In the genomic region with DNA sequence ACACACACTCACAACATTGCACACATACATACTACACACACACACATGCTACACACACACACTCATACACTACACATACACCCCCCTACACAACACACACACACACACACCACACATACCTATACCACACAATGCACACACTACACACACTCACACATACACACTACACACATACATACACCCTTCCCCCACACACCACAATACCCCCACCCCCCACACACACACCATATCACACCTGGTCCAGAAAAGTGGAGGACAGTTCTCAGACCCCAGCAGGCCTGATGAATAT, we compare ENCODE assay signal across 8 mouse cellular contexts. TPM values are rescaled to one million over a fixed set of nuclear protein-coding genes. Genes with fewer than 3 reads are reported as not detected.
DNase-seq lines count a peak whose midpoint lies in the region; ATAC-seq lines count a peak whose summit lies in the region.
"Had no signal": no experiment of that assay in that cellular context is flagged by ENCODE, and none has a peak within 500 bp of the region (broad histone marks: within the 10 kb centered on the region; RNA-seq: fewer than 3 reads in every experiment).

No protein-coding gene starts in this region.

- peak; percentile 57; the same call in 1 of the 2 replicates for ATAC-seq in hindbrain, embryonic 13.5 days (ENCODE audit: low FRiP score)
- peak; percentile 9; the same call in 1 of the 2 replicates for ATAC-seq in midbrain, embryonic 11.5 days (ENCODE audit: low FRiP score)
- ATAC-seq in midbrain, embryonic 15.5 days (replicated peaks) = no peak; the same call in 1 of the 2 replicates
- ATAC-seq in limb, embryonic 15.5 days (ENCODE audit: insufficient number of reproducible peaks, low FRiP score, low TSS enrichment, low read depth) = 0 out of 2 replicates have a peak, but pooled peaks have one; percentile 16
- ATAC-seq in stomach, embryonic 16.5 days (ENCODE audit: insufficient read depth, low FRiP score) = peak; percentile 34; the same call in 1 of the 2 replicates

- no peak overlapping the region for H3K27ac ChIP-seq in hindbrain, embryonic 13.5 days
- H3K27ac ChIP-seq in hindbrain, embryonic 10.5 days = no peak overlapping the region
- no peak overlapping the region for H3K27ac ChIP-seq in midbrain, embryonic 11.5 days (ENCODE audit: low read depth, low read length)
- H3K27ac ChIP-seq in midbrain, embryonic 15.5 days = no peak overlapping the region
- peak overlapping the region; percentile 60; the same call in 1 of the 2 replicates for H3K27ac ChIP-seq in limb, embryonic 15.5 days
- no peak overlapping the region for H3K27ac ChIP-seq in stomach, embryonic 16.5 days (ENCODE audit: low read length)

- no peak overlapping the region for H3K4me2 ChIP-seq in hindbrain, embryonic 13.5 days
- H3K4me2 ChIP-seq in midbrain, embryonic 11.5 days = no peak overlapping the region
- H3K4me2 ChIP-seq in midbrain, embryonic 15.5 days = no peak overlapping the region
- no peak overlapping the region for H3K4me2 ChIP-seq in limb, embryonic 15.5 days
- H3K4me2 ChIP-seq in stomach, embryonic 16.5 days (ENCODE audit: low read depth, low read length) = no peak overlapping the region

- no peak for DNase-seq in hindbrain, embryonic 10.5 days (ENCODE audit: low spot score)
- no peak for DNase-seq in midbrain, embryonic 11.5 days (ENCODE audit: low spot score, missing footprints)
- no peak for DNase-seq in right cerebral cortex, postnatal 14 days

- H3K27me3 ChIP-seq in hindbrain, embryonic 13.5 days = no peaks in the 10 kb centered on the region
- no peaks in the 10 kb centered on the region for H3K27me3 ChIP-seq in hindbrain, embryonic 10.5 days (ENCODE audit: insufficient read depth, poor library complexity, severe bottlenecking)
- no peaks in the 10 kb centered on the region for H3K27me3 ChIP-seq in midbrain, embryonic 11.5 days (ENCODE audit: control insufficient read depth, insufficient read depth, low read length)
- H3K27me3 ChIP-seq in midbrain, embryonic 15.5 days (replicated peaks) = no peaks in the 10 kb centered on the region
- no peaks in the 10 kb centered on the region for H3K27me3 ChIP-seq in limb, embryonic 15.5 days
- H3K27me3 ChIP-seq in stomach, embryonic 16.5 days (ENCODE audit: control insufficient read depth, insufficient read depth, low read length) = no peaks in the 10 kb centered on the region

- H3K9me3 ChIP-seq in hindbrain, embryonic 13.5 days = no peaks in the 10 kb centered on the region
- no peaks in the 10 kb centered on the region for H3K9me3 ChIP-seq in hindbrain, embryonic 10.5 days
- H3K9me3 ChIP-seq in midbrain, embryonic 11.5 days (ENCODE audit: control insufficient read depth, low read length) = no peaks in the 10 kb centered on the region
- H3K9me3 ChIP-seq in midbrain, embryonic 15.5 days = no peaks in the 10 kb centered on the region
- H3K9me3 ChIP-seq in limb, embryonic 15.5 days = no peaks in the 10 kb centered on the region
- no peaks in the 10 kb centered on the region for H3K9me3 ChIP-seq in stomach, embryonic 16.5 days (replicated peaks; ENCODE audit: control insufficient read depth, low read length)

- no peaks in the 10 kb centered on the region for H3K36me3 ChIP-seq in hindbrain, embryonic 13.5 days
- no peaks in the 10 kb centered on the region for H3K36me3 ChIP-seq in hindbrain, embryonic 10.5 days
- no peaks in the 10 kb centered on the region for H3K36me3 ChIP-seq in midbrain, embryonic 11.5 days (ENCODE audit: control insufficient read depth, insufficient read depth, low read length)
- H3K36me3 ChIP-seq in midbrain, embryonic 15.5 days (replicated peaks) = no peaks in the 10 kb centered on the region
- no peaks in the 10 kb centered on the region for H3K36me3 ChIP-seq in limb, embryonic 15.5 days
- H3K36me3 ChIP-seq in stomach, embryonic 16.5 days (ENCODE audit: control insufficient read depth, insufficient read depth, low read length) = no peaks in the 10 kb centered on the region

- H3K4me3 ChIP-seq in hindbrain, embryonic 13.5 days = no peak overlapping the region
- H3K4me3 ChIP-seq in hindbrain, embryonic 10.5 days = no peak overlapping the region
- H3K4me3 ChIP-seq in midbrain, embryonic 11.5 days (ENCODE audit: low read depth, low read length) = no peak overlapping the region
- H3K4me3 ChIP-seq in midbrain, embryonic 15.5 days = no peak overlapping the region
- no peak overlapping the region for H3K4me3 ChIP-seq in limb, embryonic 15.5 days
- no peak overlapping the region for H3K4me3 ChIP-seq in stomach, embryonic 16.5 days (replicated peaks; ENCODE audit: low read length)
- H3K4me3 ChIP-seq: left cerebral cortex, adult 2 months had no signal

- H3K9ac ChIP-seq in hindbrain, embryonic 13.5 days = no peak overlapping the region
- H3K9ac ChIP-seq in midbrain, embryonic 11.5 days (ENCODE audit: low read length) = no peak overlapping the region
- H3K9ac ChIP-seq in midbrain, embryonic 15.5 days = no peak overlapping the region
- no peak overlapping the region for H3K9ac ChIP-seq in limb, embryonic 15.5 days
- no peak overlapping the region for H3K9ac ChIP-seq in stomach, embryonic 16.5 days (ENCODE audit: low read length)

- H3K4me1 ChIP-seq in hindbrain, embryonic 13.5 days (replicated peaks) = no peaks in the 10 kb centered on the region
- H3K4me1 ChIP-seq in hindbrain, embryonic 10.5 days (replicated peaks) = no peaks in the 10 kb centered on the region; the same call in 1 of the 2 replicates
- no peaks in the 10 kb centered on the region for H3K4me1 ChIP-seq in midbrain, embryonic 11.5 days (ENCODE audit: control insufficient read depth, insufficient read depth, low read length)
- H3K4me1 ChIP-seq in midbrain, embryonic 15.5 days = no peaks in the 10 kb centered on the region
- H3K4me1 ChIP-seq in limb, embryonic 15.5 days = 0 out of 2 replicates have a peak, but pooled peaks cover 6% of the 10 kb centered on the region
- H3K4me1 ChIP-seq in stomach, embryonic 16.5 days (ENCODE audit: control insufficient read depth, insufficient read depth, low read length) = 0 out of 2 replicates have a peak, but pooled peaks cover 4% of the 10 kb centered on the region

RNA-seq across cellular contexts. Expression of a gene that starts 7.6 kb away (rescaled TPM):
- not detected in 2 replicates for polyA plus RNA-seq in hindbrain, embryonic 13.5 days (2015; fragmentation: Nextera tagmentation; extraction: Ambion mirVana)
- not detected in 2 replicates for polyA plus RNA-seq in hindbrain, embryonic 10.5 days (2016; fragmentation: Nextera tagmentation; extraction: Ambion mirVana)
- polyA plus RNA-seq in midbrain, embryonic 11.5 days (2014; fragmentation: Nextera tagmentation; extraction: Ambion mirVana) = 0.23 TPM in 1 of 2 replicates, not detected in the other
- 0.41 TPM in 1 of 2 replicates, not detected in the other for polyA plus RNA-seq in midbrain, embryonic 15.5 days (2015; fragmentation: Nextera tagmentation; extraction: Ambion mirVana)
- 6.8 and 10.3 TPM in 2 replicates for polyA plus RNA-seq in limb, embryonic 15.5 days (2015; fragmentation: Nextera tagmentation; extraction: Ambion mirVana)
- 2.1 and 3.0 TPM in 2 replicates for polyA plus RNA-seq in stomach, embryonic 16.5 days (2015; fragmentation: Nextera tagmentation; extraction: Ambion mirVana)

RNA-seq across cellular contexts. Expression of a gene that starts 16.8 kb away (rescaled TPM):
- polyA plus RNA-seq in hindbrain, embryonic 13.5 days (2015; fragmentation: Nextera tagmentation; extraction: Ambion mirVana) = 6.2 and 6.5 TPM in 2 replicates
- 5.6 and 7.6 TPM in 2 replicates for polyA plus RNA-seq in hindbrain, embryonic 10.5 days (2016; fragmentation: Nextera tagmentation; extraction: Ambion mirVana)
- polyA plus RNA-seq in midbrain, embryonic 11.5 days (2014; fragmentation: Nextera tagmentation; extraction: Ambion mirVana) = 7.9 and 11.4 TPM in 2 replicates
- polyA plus RNA-seq in midbrain, embryonic 15.5 days (2015; fragmentation: Nextera tagmentation; extraction: Ambion mirVana) = 5.3 and 6.6 TPM in 2 replicates
- 26.5 and 43.2 TPM in 2 replicates for polyA plus RNA-seq in limb, embryonic 15.5 days (2015; fragmentation: Nextera tagmentation; extraction: Ambion mirVana)
- 36.5 and 46.7 TPM in 2 replicates for polyA plus RNA-seq in stomach, embryonic 16.5 days (2015; fragmentation: Nextera tagmentation; extraction: Ambion mirVana)

RNA-seq across cellular contexts. Expression of a gene that starts 48.7 kb away (rescaled TPM):
- 0.18 and 0.73 TPM in 2 replicates for polyA plus RNA-seq in hindbrain, embryonic 13.5 days (2015; fragmentation: Nextera tagmentation; extraction: Ambion mirVana)
- polyA plus RNA-seq in hindbrain, embryonic 10.5 days (2016; fragmentation: Nextera tagmentation; extraction: Ambion mirVana) = 0.37 and 0.46 TPM in 2 replicates
- 0.11 TPM in 1 of 2 replicates, not detected in the other for polyA plus RNA-seq in midbrain, embryonic 11.5 days (2014; fragmentation: Nextera tagmentation; extraction: Ambion mirVana)
- 0.54 and 1.1 TPM in 2 replicates for polyA plus RNA-seq in midbrain, embryonic 15.5 days (2015; fragmentation: Nextera tagmentation; extraction: Ambion mirVana)
- polyA plus RNA-seq in limb, embryonic 15.5 days (2015; fragmentation: Nextera tagmentation; extraction: Ambion mirVana) = 8.6 and 11.1 TPM in 2 replicates
- polyA plus RNA-seq in stomach, embryonic 16.5 days (2015; fragmentation: Nextera tagmentation; extraction: Ambion mirVana) = 17.6 and 24.6 TPM in 2 replicates

RNA-seq across cellular contexts. Expression of a gene that starts 54.7 kb away (rescaled TPM):
- 2.1 and 2.8 TPM in 2 replicates for polyA plus RNA-seq in hindbrain, embryonic 13.5 days (2015; fragmentation: Nextera tagmentation; extraction: Ambion mirVana)
- 1.5 and 1.8 TPM in 2 replicates for polyA plus RNA-seq in hindbrain, embryonic 10.5 days (2016; fragmentation: Nextera tagmentation; extraction: Ambion mirVana)
- polyA plus RNA-seq in midbrain, embryonic 11.5 days (2014; fragmentation: Nextera tagmentation; extraction: Ambion mirVana) = 0.77 and 1.4 TPM in 2 replicates
- polyA plus RNA-seq in midbrain, embryonic 15.5 days (2015; fragmentation: Nextera tagmentation; extraction: Ambion mirVana) = 0.85 and 1.6 TPM in 2 replicates
- 16.3 and 44.2 TPM in 2 replicates for polyA plus RNA-seq in limb, embryonic 15.5 days (2015; fragmentation: Nextera tagmentation; extraction: Ambion mirVana)
- 5.0 and 8.5 TPM in 2 replicates for polyA plus RNA-seq in stomach, embryonic 16.5 days (2015; fragmentation: Nextera tagmentation; extraction: Ambion mirVana)
